Mouse (Mus musculus): Measurements from ENCODE around the gene Slc47a1. TPM values are rescaled to one million over a fixed set of nuclear protein-coding genes. Genes with fewer than 3 reads are reported as not detected.

Gene Slc47a1
- polyA plus RNA-seq, 1 experiment from 2014 or later, result 0.11 TPM

DNA sequence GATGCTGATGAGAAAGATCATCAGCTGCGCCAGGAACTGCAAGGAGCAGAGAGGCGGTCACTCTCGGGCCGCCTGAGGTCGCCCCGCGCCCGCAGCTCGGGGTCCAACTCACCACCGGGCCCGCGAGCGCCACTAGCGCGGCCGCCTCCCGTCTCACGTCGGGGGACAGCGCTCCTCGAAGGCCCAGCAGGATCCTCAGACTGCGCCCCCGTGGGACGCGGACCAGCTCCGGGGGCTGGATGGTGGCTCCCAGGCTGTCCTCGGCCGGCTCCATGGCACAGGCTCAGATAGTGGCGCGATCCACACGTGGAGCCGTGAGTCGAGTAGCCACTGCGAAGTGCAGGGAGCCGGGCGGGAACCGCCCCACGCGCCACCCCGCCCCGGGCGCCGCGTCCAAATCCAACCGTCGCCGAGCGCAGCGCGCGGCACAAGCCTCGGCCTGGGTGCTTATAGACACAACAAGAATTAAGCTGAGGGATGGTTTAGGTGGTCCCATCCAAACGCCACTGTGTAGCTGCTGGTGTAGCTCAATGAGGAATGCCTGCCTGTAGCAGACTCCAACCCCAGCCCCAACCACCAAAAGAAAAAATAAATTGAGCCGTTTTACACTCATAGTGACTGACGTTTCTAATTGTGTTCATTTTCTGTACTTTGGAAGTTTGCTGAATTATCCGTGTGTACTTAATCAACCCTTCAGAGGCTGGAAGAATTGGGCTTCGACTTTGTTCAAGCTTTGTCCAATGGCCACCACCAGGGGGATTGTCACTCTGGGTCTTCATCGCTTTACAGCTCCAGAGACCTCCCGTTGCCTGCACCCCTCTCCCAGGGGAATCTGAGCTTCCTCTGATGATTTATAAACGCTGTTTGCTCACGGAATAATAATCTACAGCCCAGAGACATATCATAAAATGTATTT, 35.4 kb downstream of the Slc47a1 start, which contains the start of gene Slc47a2:
Gene Slc47a2, minus strand, starts transcription at position 356 of the 916 bp plus-strand sequence.
- Histone ChIP-seq H3K9ac (ENCODE audit: low read length) (peak within 1 kb of the TSS; percentile 16; the same call in 1 of the 2 replicates), H3K27ac (ENCODE audit: low read depth, low read length) (no peak within 1 kb of the TSS), H3K36me3 (ENCODE audit: control insufficient read depth, insufficient read depth, low read length) (no peaks in the 10 kb centered on the region), H3K4me1 (replicated peaks; ENCODE audit: control insufficient read depth, insufficient read depth, low read length) (peaks cover 8% of the 10 kb centered on the region; the same call in 1 of the 2 replicates), H3K9me3 (ENCODE audit: control insufficient read depth, low read length) (no peaks in the 10 kb centered on the region), H3K27me3 (ENCODE audit: control insufficient read depth, insufficient read depth, low read length) (peaks cover 16% of the 10 kb centered on the region), H3K4me3 (ENCODE audit: low read depth, low read length) (peak within 1 kb of the TSS; percentile 27), H3K4me2 (ENCODE audit: low read depth, low read length, severe bottlenecking) (peak within 1 kb of the TSS; percentile 50)
- ATAC-seq (replicated peaks; ENCODE audit: low FRiP score), result no peak
- 5% methylated on average over 61 of the region's 61 CpGs for WGBS
- peak; percentile 66 for DNase-seq (ENCODE audit: low spot score)

DNA sequence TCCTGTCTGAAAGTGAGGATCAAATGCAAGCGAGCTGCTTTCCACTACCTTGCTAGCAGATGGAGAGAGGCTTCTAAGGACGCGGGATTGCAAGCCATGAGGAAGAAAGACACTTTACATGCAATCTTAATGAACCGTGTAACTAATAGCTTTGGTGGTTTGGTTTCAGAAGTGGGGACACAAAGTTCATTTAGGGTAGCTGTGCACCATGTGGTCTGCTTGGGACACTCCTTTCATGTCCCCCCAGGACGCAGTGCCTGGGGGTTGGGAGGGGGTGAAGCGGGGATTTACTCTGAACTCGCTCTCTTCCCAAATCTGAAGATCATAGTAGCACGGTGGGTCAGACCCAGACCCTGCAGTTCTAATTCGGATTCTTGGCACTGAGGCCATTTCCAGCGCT, 36.2 kb downstream of the Slc47a1 start:
- H3K27me3 ChIP-seq (ENCODE audit: control insufficient read depth, insufficient read depth, low read length), result peaks cover 16% of the 10 kb centered on the region
- H3K4me1 ChIP-seq (replicated peaks; ENCODE audit: control insufficient read depth, insufficient read depth, low read length), result peaks cover 8% of the 10 kb centered on the region; the same call in 1 of the 2 replicates
- DNase-seq (ENCODE audit: low spot score), result no peak

DNA sequence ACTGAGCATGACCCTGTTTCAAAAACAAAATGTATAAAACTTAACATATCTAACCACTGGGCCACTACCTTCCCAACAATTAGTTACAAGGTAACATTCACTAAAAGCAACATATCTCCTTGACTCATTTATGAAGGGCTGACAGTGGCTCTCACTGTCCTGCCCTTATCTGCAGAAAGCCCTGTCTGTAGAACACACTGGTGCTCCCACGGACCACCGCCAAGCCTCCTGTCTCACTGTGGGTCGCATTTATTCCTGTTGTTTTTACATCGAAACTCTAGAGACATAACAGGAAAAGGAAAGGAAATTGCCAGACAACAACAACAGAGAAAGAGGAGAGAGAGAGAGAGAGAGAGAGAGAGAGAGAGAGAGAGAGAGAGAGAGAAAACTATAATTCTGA, 36.9 kb downstream of the Slc47a1 start:
- ATAC-seq (replicated peaks; ENCODE audit: low FRiP score), result no peak
- H3K9ac ChIP-seq (ENCODE audit: low read length), result no peak overlapping the region
- H3K27ac ChIP-seq (ENCODE audit: low read depth, low read length), result no peak overlapping the region
- no peaks in the 10 kb centered on the region for H3K9me3 ChIP-seq (ENCODE audit: control insufficient read depth, low read length)
- H3K4me3 ChIP-seq (ENCODE audit: low read depth, low read length), result no peak overlapping the region
- H3K4me2 ChIP-seq (ENCODE audit: low read depth, low read length, severe bottlenecking), result no peak overlapping the region
- H3K27me3 ChIP-seq (ENCODE audit: control insufficient read depth, insufficient read depth, low read length), result peaks cover 16% of the 10 kb centered on the region
- DNase-seq (ENCODE audit: low spot score), result no peak
- WGBS, result 89% methylated on average over 4 of the region's 4 CpGs
- no peaks in the 10 kb centered on the region for H3K36me3 ChIP-seq (ENCODE audit: control insufficient read depth, insufficient read depth, low read length)
- peaks cover 8% of the 10 kb centered on the region; the same call in 1 of the 2 replicates for H3K4me1 ChIP-seq (replicated peaks; ENCODE audit: control insufficient read depth, insufficient read depth, low read length)

More for the DNA sequence above, 36.2 kb downstream of the Slc47a1 start:
- Histone ChIP-seq H3K9ac (ENCODE audit: low read length) (no peak overlapping the region; the same call in 1 of the 2 replicates), H3K4me2 (ENCODE audit: low read depth, low read length, severe bottlenecking) (no peak overlapping the region; the same call in 1 of the 2 replicates), H3K36me3 (ENCODE audit: control insufficient read depth, insufficient read depth, low read length) (no peaks in the 10 kb centered on the region), H3K4me3 (ENCODE audit: low read depth, low read length) (peak overlapping the region; percentile 27; the same call in 1 of the 2 replicates), H3K9me3 (ENCODE audit: control insufficient read depth, low read length) (no peaks in the 10 kb centered on the region), H3K27ac (ENCODE audit: low read depth, low read length) (no peak overlapping the region)
- WGBS, result 15% methylated on average over 10 of the region's 10 CpGs
- no peak for ATAC-seq (replicated peaks; ENCODE audit: low FRiP score)

DNA sequence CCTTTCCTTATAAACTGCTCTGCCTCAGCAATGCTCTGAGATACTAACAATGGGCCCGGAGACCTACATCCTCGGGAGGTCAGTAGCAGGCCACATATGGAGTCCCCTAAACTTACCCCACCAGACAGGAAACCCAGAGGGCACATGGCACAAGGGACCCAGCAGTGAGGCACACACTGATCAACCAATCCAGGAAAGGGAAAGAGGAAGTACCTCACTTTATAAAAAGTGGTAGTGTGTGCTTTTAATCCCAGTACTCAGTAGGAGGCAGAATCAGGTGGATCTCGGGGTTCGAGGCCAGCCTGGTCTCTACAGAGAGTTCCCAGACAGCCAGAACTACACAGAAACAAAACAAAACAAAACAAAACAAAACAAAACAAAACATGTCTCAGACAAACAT, 37.8 kb downstream of the Slc47a1 start:
- Histone ChIP-seq H3K4me3 (ENCODE audit: low read depth, low read length) (no peak overlapping the region), H3K36me3 (ENCODE audit: control insufficient read depth, insufficient read depth, low read length) (no peaks in the 10 kb centered on the region), H3K27ac (ENCODE audit: low read depth, low read length) (no peak overlapping the region), H3K4me2 (ENCODE audit: low read depth, low read length, severe bottlenecking) (no peak overlapping the region), H3K4me1 (replicated peaks; ENCODE audit: control insufficient read depth, insufficient read depth, low read length) (peaks cover 8% of the 10 kb centered on the region; the same call in 1 of the 2 replicates), H3K9me3 (ENCODE audit: control insufficient read depth, low read length) (no peaks in the 10 kb centered on the region), H3K27me3 (ENCODE audit: control insufficient read depth, insufficient read depth, low read length) (peaks cover 16% of the 10 kb centered on the region), H3K9ac (ENCODE audit: low read length) (no peak overlapping the region)
- no peak for ATAC-seq (replicated peaks; ENCODE audit: low FRiP score)
- no peak for DNase-seq (ENCODE audit: low spot score)
- WGBS, result 84% methylated on average over 4 of the region's 4 CpGs

DNA sequence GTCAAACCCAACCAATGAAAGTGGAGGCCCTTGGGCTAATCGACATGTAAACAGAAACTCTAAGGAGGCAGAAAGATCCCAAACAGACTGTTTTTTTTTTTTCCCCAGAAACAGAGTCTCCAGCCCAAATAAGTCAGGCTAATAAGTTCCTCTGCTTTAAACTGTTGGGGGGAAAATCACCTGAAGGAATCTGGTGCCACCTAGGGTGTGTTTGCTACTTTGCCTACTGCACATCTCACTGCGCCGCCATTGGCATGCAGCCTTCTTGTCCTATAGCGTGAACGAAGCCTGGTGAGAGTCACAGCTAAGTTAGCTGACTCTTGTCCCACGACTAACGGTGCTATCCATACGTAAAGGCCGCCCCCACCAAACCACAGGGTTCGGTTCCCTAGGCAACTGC, 40.6 kb downstream of the Slc47a1 start:
- no peak overlapping the region for H3K4me2 ChIP-seq (ENCODE audit: low read depth, low read length, severe bottlenecking)
- peaks cover 5% of the 10 kb centered on the region; the same call in 1 of the 2 replicates for H3K4me1 ChIP-seq (replicated peaks; ENCODE audit: control insufficient read depth, insufficient read depth, low read length)
- peaks cover 10% of the 10 kb centered on the region for H3K27me3 ChIP-seq (ENCODE audit: control insufficient read depth, insufficient read depth, low read length)
- H3K36me3 ChIP-seq (ENCODE audit: control insufficient read depth, insufficient read depth, low read length), result no peaks in the 10 kb centered on the region
- ATAC-seq (replicated peaks; ENCODE audit: low FRiP score) (no peak), DNase-seq (ENCODE audit: low spot score) (no peak)
- H3K27ac ChIP-seq (ENCODE audit: low read depth, low read length), result no peak overlapping the region
- H3K9me3 ChIP-seq (ENCODE audit: control insufficient read depth, low read length), result no peaks in the 10 kb centered on the region
- H3K9ac ChIP-seq (ENCODE audit: low read length), result no peak overlapping the region
- WGBS, result 82% methylated on average over 10 of the region's 10 CpGs
- no peak overlapping the region for H3K4me3 ChIP-seq (ENCODE audit: low read depth, low read length)

DNA sequence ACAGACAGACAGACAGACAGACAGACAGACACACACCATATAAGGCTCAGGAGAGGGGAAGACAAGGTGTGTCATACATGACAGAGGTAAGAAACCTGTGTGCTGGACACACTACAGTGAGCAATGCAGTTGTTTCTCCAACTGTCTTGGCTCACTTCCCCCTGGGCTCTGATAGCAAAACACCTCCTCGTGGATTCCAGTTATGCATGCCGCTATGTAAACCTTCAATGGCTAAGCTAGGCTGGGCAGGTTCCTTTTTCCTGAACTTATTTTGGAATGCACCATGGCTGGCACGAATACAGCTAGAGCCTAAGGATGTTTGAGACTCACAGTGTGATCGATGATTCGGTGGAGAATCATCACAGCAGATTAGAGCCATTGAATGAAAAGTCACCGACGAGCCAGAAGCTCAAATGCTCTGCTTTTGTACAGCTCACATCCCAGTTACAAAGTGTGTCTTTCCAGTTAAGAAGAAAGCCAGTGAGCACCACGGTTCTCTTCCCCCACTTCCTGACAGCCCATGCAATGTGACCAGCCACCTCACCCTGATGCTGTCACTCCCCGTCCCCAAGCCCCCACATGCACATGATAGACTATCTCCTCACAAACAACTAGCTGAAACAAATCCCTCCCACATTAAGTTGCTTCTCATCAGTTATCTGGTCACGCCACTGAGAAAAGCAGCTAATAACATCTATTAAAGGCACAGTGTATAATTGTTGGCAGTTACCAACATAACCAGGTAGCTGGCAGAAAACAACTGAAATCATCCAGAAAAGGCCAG, 57.0 kb downstream of the Slc47a1 start:
- H3K9ac ChIP-seq (ENCODE audit: low read length), result no peak overlapping the region
- H3K4me3 ChIP-seq (ENCODE audit: low read depth, low read length), result no peak overlapping the region
- no peaks in the 10 kb centered on the region for H3K4me1 ChIP-seq (replicated peaks; ENCODE audit: control insufficient read depth, insufficient read depth, low read length)
- H3K27me3 ChIP-seq (ENCODE audit: control insufficient read depth, insufficient read depth, low read length), result no peaks in the 10 kb centered on the region
- DNase-seq (ENCODE audit: low spot score) (no peak), ATAC-seq (replicated peaks; ENCODE audit: low FRiP score) (no peak)
- no peaks in the 10 kb centered on the region for H3K36me3 ChIP-seq (ENCODE audit: control insufficient read depth, insufficient read depth, low read length)
- H3K27ac ChIP-seq (ENCODE audit: low read depth, low read length), result no peak overlapping the region
- no peaks in the 10 kb centered on the region for H3K9me3 ChIP-seq (ENCODE audit: control insufficient read depth, low read length)
- 77% methylated on average over 10 of the region's 10 CpGs for WGBS
- H3K4me2 ChIP-seq (ENCODE audit: low read depth, low read length, severe bottlenecking), result no peak overlapping the region

DNA sequence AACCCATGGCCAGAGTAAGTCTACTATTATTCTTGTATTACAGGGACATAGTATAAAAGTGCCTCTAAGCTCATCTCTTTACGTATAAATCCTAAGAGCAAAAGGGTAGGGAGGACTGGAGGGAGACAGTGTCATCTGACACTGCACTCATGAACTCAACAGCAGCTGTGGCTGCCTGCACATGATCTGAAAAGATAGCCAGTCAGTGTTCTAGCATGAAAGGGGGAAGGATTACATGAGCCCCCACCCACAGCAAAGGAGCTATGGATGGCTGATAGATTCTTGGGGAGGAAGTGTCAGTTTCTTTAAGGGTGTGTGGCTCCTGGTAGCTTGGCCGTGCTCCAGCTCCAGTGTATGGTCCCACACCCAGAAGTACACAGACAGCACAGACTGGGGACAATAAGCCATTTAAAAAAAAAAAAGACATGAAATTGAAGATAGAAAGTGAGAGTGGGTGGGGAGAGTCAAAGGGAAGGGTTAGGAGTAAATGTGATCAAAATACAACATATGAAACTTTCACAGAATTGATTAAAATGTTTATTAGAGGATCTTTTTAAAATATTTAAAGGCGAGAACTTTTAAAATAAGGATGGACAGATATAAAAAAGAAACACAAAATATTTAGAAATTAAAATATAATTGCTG, 58.1 kb downstream of the Slc47a1 start:
- H3K4me2 ChIP-seq (ENCODE audit: low read depth, low read length, severe bottlenecking), result no peak overlapping the region
- DNase-seq (ENCODE audit: low spot score), result no peak
- H3K27ac ChIP-seq (ENCODE audit: low read depth, low read length), result no peak overlapping the region
- no peaks in the 10 kb centered on the region for H3K27me3 ChIP-seq (ENCODE audit: control insufficient read depth, insufficient read depth, low read length)
- WGBS, result 74% methylated on average over 3 of the region's 3 CpGs
- H3K9ac ChIP-seq (ENCODE audit: low read length), result no peak overlapping the region
- H3K4me1 ChIP-seq (replicated peaks; ENCODE audit: control insufficient read depth, insufficient read depth, low read length), result no peaks in the 10 kb centered on the region
- no peak for ATAC-seq (replicated peaks; ENCODE audit: low FRiP score)
- H3K9me3 ChIP-seq (ENCODE audit: control insufficient read depth, low read length), result no peaks in the 10 kb centered on the region
- H3K36me3 ChIP-seq (ENCODE audit: control insufficient read depth, insufficient read depth, low read length), result no peaks in the 10 kb centered on the region
- H3K4me3 ChIP-seq (ENCODE audit: low read depth, low read length), result no peak overlapping the region

DNA sequence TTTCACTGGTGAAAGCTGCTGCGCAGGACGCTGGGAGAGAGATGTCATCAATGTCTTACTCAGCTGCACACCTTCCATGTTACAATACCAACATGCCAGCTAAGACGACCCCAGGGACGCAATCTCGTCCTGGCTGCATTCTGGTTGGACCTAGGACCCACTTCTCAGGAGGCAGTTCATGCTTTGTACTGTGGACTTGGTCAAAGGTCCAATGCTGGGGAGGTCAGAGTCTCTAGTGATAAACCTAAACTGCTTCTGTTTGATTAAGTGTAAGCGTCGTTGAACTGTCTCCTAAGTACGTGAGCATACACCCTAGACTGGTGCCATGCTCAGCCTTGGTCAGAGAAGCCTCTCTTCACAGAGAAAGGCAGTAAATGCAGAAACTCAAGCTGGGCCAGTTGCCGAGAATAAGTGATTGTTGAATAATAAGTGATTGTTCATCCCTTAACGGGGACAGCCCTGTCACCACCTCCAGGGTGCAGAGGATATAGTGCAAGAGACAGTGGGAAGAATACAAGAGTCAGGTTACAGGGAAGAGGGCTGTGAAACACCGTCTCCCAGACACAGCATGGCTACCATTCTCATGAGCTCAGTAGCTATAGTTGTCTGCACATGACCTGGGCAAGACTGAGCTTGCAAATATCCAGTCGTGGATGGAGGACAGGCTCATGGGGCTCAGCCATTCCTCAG, 58.8 kb downstream of the Slc47a1 start:
- H3K4me2 ChIP-seq (ENCODE audit: low read depth, low read length, severe bottlenecking), result no peak overlapping the region
- DNase-seq (ENCODE audit: low spot score) (no peak), ATAC-seq (replicated peaks; ENCODE audit: low FRiP score) (no peak)
- H3K9ac ChIP-seq (ENCODE audit: low read length), result no peak overlapping the region
- no peak overlapping the region for H3K27ac ChIP-seq (ENCODE audit: low read depth, low read length)
- H3K27me3 ChIP-seq (ENCODE audit: control insufficient read depth, insufficient read depth, low read length), result no peaks in the 10 kb centered on the region
- WGBS, result 67% methylated on average over 12 of the region's 12 CpGs
- H3K9me3 ChIP-seq (ENCODE audit: control insufficient read depth, low read length), result no peaks in the 10 kb centered on the region
- no peak overlapping the region for H3K4me3 ChIP-seq (ENCODE audit: low read depth, low read length)
- no peaks in the 10 kb centered on the region for H3K4me1 ChIP-seq (replicated peaks; ENCODE audit: control insufficient read depth, insufficient read depth, low read length)
- no peaks in the 10 kb centered on the region for H3K36me3 ChIP-seq (ENCODE audit: control insufficient read depth, insufficient read depth, low read length)

All from forebrain, embryonic 11.5 days (tissue).